Mouse (Mus musculus) MEL (cell line): ENCODE data around the gene Rab11fip3. TPM values are rescaled to one million over a fixed set of nuclear protein-coding genes. Genes with fewer than 3 reads are reported as not detected.
A peak's percentile ranks its signal among the peaks of the same experiment; 100 is the strongest.
"Not testable (repeated sequence)": the region's sequence is repeated elsewhere in the genome, so short reads cannot be mapped to it uniquely, and the experiment has no call there.

ENCODE experiments used
- DNase-seq: peaks from one replicate; pipeline ENCODE4 v3.0.0; 2011; ENCODE audit warnings: low read depth, low spot score
- H3K27ac ChIP-seq: 2 replicates; pipeline ENCODE4 v1.5.1; 2012; ENCODE audit warnings: low read depth, mild to moderate bottlenecking, control low read depth, low read length, moderate library complexity; ENCODE audit not compliant: control insufficient read depth
- H3K27me3 ChIP-seq, 2 experiments: fragments of 150-350 bp in 1 of 2; sonication (generic) in 1 of 2; 2 replicates each; pipeline ENCODE4 v1.6.1; 2012; ENCODE audit warnings: low read length in 2 of 2, mild to moderate bottlenecking in 2 of 2, improper control_type of control experiment in 1 of 2, moderate library complexity in 1 of 2; ENCODE audit not compliant: insufficient read depth in 2 of 2, control insufficient read depth in 1 of 2
- H3K36me3 ChIP-seq, 2 experiments: 2 replicates each; pipeline ENCODE4 v1.6.1; 2012 to 2014; ENCODE audit warnings: low read length in 2 of 2, improper control_type of control experiment in 1 of 2, inconsistent platforms in 1 of 2, mild to moderate bottlenecking in 1 of 2; ENCODE audit not compliant: insufficient read depth in 2 of 2, control insufficient read depth in 1 of 2
- H3K4me1 ChIP-seq, 2 experiments: fragments of 150-350 bp in 1 of 2; sonication (generic) in 1 of 2; 2 replicates each; pipeline ENCODE4 v1.6.1; 2012; ENCODE audit warnings: low read length in 2 of 2, improper control_type of control experiment in 1 of 2, mild to moderate bottlenecking in 1 of 2; ENCODE audit not compliant: insufficient read depth in 2 of 2, control insufficient read depth in 1 of 2
- H3K4me3 ChIP-seq, 2 experiments: fragments of 150-350 bp in 1 of 2; sonication (generic) in 1 of 2; 2 replicates each; pipeline ENCODE4 v1.5.1; 2012; ENCODE audit warnings: low read depth in 2 of 2, low read length in 2 of 2, mild to moderate bottlenecking in 2 of 2, moderate library complexity in 2 of 2, control low read depth in 1 of 2, improper control_type of control experiment in 1 of 2; ENCODE audit not compliant: control insufficient read depth in 1 of 2, insufficient read depth in 1 of 2
- H3K79me2 ChIP-seq: 2 replicates; pipeline ENCODE4 v1.6.1; 2012; ENCODE audit warnings: mild to moderate bottlenecking, low read length, moderate library complexity; ENCODE audit not compliant: control insufficient read depth, poor library complexity, insufficient read depth
- H3K9ac ChIP-seq: 2 replicates; pipeline ENCODE4 v1.6.1; 2012; ENCODE audit warnings: low read depth, mild to moderate bottlenecking, control low read depth, low read length, moderate library complexity; ENCODE audit not compliant: control insufficient read depth, poor library complexity, severe bottlenecking
- H3K9me3 ChIP-seq: fragments of 150-350 bp; sonication (generic); replicated peaks from 2 replicates; pipeline ENCODE4 v1.6.1; 2012; ENCODE audit warnings: mild to moderate bottlenecking, low read length, improper control_type of control experiment, moderate library complexity; ENCODE audit not compliant: insufficient read depth
- CTCF ChIP-seq, 3 experiments: IDR thresholded peaks in 2 of 3; conservative IDR thresholded peaks in 1 of 3; 2 replicates each; pipeline ENCODE4 v1.5.1; 2011 to 2012; ENCODE audit warnings: low read length in 3 of 3, low read depth in 2 of 3, mild to moderate bottlenecking in 2 of 3, improper control_type of control experiment in 1 of 3, inconsistent platforms in 1 of 3, mixed read lengths in 1 of 3, moderate library complexity in 1 of 3; ENCODE audit not compliant: control insufficient read depth in 1 of 3, insufficient read depth in 1 of 3, poor library complexity in 1 of 3, severe bottlenecking in 1 of 3
- E2F4 ChIP-seq: IDR thresholded peaks from 2 replicates; pipeline ENCODE4 v1.6.1; 2011; ENCODE audit warnings: low read depth, low read length, improper control_type of control experiment, borderline replicate concordance
- EP300 ChIP-seq, 2 experiments: IDR thresholded peaks; 2 replicates each; pipeline ENCODE4 v1.6.1; 2011; ENCODE audit warnings: improper control_type of control experiment in 2 of 2, low read length in 2 of 2, low read depth in 1 of 2, mild to moderate bottlenecking in 1 of 2
- ETS1 ChIP-seq: IDR thresholded peaks from 2 replicates; pipeline ENCODE4 v1.6.1; 2012; ENCODE audit warnings: low read depth, mild to moderate bottlenecking, inconsistent platforms, low read length, improper control_type of control experiment, moderate library complexity
- HCFC1 ChIP-seq: IDR thresholded peaks from 2 replicates; pipeline ENCODE4 v1.6.1; 2012; ENCODE audit warnings: low read depth, mild to moderate bottlenecking, inconsistent platforms, low read length, improper control_type of control experiment, moderate library complexity
- KAT2A ChIP-seq: conservative IDR thresholded peaks from 2 replicates; pipeline ENCODE4 v1.6.1; 2012; ENCODE audit warnings: low read depth, low read length, improper control_type of control experiment, inconsistent platforms
- MAZ ChIP-seq: IDR thresholded peaks from 2 replicates; pipeline ENCODE4 v1.6.1; 2012; ENCODE audit warnings: low read depth, mild to moderate bottlenecking, inconsistent platforms, low read length, improper control_type of control experiment
- MXI1 ChIP-seq: IDR thresholded peaks from 2 replicates; pipeline ENCODE4 v1.6.1; 2011; ENCODE audit warnings: mild to moderate bottlenecking, low read depth, low read length, improper control_type of control experiment
- MYB ChIP-seq: IDR thresholded peaks from 2 replicates; pipeline ENCODE4 v1.6.1; 2011; ENCODE audit warnings: mild to moderate bottlenecking, low read depth, low read length, improper control_type of control experiment
- MYC ChIP-seq: IDR thresholded peaks from 2 replicates; pipeline ENCODE4 v1.6.1; 2011; ENCODE audit warnings: low read depth, mild to moderate bottlenecking, low read length, improper control_type of control experiment, moderate library complexity
- POLR2A ChIP-seq, 2 experiments: IDR thresholded peaks; 2 replicates each; pipeline ENCODE4 v1.6.1; 2011 to 2012; ENCODE audit warnings: low read length in 2 of 2, mild to moderate bottlenecking in 2 of 2, control low read depth in 1 of 2, improper control_type of control experiment in 1 of 2, low read depth in 1 of 2, moderate library complexity in 1 of 2; ENCODE audit not compliant: control insufficient read depth in 1 of 2, insufficient read depth in 1 of 2, poor library complexity in 1 of 2
- POLR2AphosphoS2 ChIP-seq: IDR thresholded peaks from 2 replicates; pipeline ENCODE4 v1.6.1; 2011; ENCODE audit warnings: low read length, improper control_type of control experiment
- POLR2AphosphoS5 ChIP-seq: IDR thresholded peaks from 2 replicates; pipeline ENCODE4 v1.6.1; 2012; ENCODE audit warnings: low read depth, borderline replicate concordance, mild to moderate bottlenecking, inconsistent platforms, low read length, moderate library complexity, mixed read lengths
- RCOR1 ChIP-seq: IDR thresholded peaks from 2 replicates; pipeline ENCODE4 v1.6.1; 2012; ENCODE audit warnings: low read depth, mild to moderate bottlenecking, inconsistent platforms, low read length, improper control_type of control experiment
- TAL1 ChIP-seq: IDR thresholded peaks from 2 replicates; pipeline ENCODE4 v1.6.1; 2012; ENCODE audit warnings: mild to moderate bottlenecking, inconsistent platforms, low read length, moderate library complexity, mixed read lengths
- TCF12 ChIP-seq: IDR thresholded peaks from 2 replicates; pipeline ENCODE4 v1.6.1; 2014; ENCODE audit warnings: low read depth, mild to moderate bottlenecking, inconsistent platforms, low read length, improper control_type of control experiment, moderate library complexity
- UBTF ChIP-seq: IDR thresholded peaks from 2 replicates; pipeline ENCODE4 v1.6.1; 2012; ENCODE audit warnings: low read depth, mild to moderate bottlenecking, inconsistent platforms, low read length, improper control_type of control experiment, moderate library complexity, borderline replicate concordance; ENCODE audit not compliant: insufficient read depth
- USF1 ChIP-seq: IDR thresholded peaks from 2 replicates; pipeline ENCODE4 v1.6.1; 2014; ENCODE audit warnings: low read depth, mild to moderate bottlenecking, inconsistent platforms, low read length, improper control_type of control experiment, moderate library complexity
- ZMIZ1 ChIP-seq: IDR thresholded peaks from 2 replicates; pipeline ENCODE4 v1.6.1; 2012; ENCODE audit warnings: low read depth, mild to moderate bottlenecking, inconsistent platforms, low read length, improper control_type of control experiment, moderate library complexity
- ZNF384 ChIP-seq: IDR thresholded peaks from 2 replicates; pipeline ENCODE4 v1.6.1; 2012; ENCODE audit warnings: low read depth, mild to moderate bottlenecking, inconsistent platforms, low read length, improper control_type of control experiment
- polyA plus RNA-seq, 2 experiments: library from polyadenylated mRNA; stranded (reverse) in 1 of 2; unstranded in 1 of 2; fragments of >175 nt in 1 of 2; fragments of >200 nt in 1 of 2; gene quantifications; 2 replicates each; pipeline versions ENCODE4 v1.2.1 to v1.2.4; 2012; ENCODE audit warnings: low replicate concordance in 2 of 2, low read depth in 1 of 2; ENCODE audit not compliant: insufficient read length in 2 of 2, insufficient read depth in 1 of 2, missing spikeins in 1 of 2
- total RNA-seq: library from RNA; depleted of rRNA; stranded (reverse); fragments of 300-350 nt; gene quantifications from 2 replicates; pipeline ENCODE4 v1.2.3, GENCODE M21; 2012

Rab11fip3 gene
- total and polyA plus RNA-seq, 3 experiments, result 3.2 to 18.9 TPM; not detected in 1

DNA sequence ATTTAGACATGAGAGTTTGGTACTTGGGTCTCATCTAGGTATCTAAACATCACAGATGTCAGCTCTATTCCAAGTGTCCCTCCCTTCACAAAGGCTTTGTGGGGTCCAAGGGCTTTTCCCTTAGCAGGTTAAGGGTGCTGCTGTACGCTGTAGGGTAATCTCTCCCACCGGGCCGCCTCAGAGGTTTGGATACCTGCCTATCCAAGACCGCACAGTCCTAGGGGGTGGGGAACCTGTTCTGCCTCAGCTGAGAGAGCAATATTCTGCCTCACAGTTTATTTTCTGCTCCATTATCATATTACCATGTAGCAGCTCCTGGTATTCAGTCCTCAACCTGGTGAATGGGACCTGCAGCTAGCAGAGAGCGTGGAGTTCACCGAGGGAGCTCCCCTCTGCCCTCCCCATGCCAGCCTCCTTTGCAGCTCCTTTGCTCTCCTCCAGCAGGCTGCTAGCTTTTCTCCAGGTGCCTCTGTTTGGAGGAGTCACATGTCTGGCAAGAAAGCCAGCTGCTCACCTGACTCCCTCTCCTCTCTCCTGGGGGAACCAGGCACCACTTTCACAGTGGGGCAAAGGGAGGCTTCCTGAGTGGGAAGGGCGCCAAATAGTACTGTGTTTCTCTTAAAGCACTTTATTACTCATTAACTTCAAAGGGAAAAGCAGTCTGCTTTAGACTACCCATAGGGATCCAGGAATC, 46.0 kb upstream of the Rab11fip3 start:
- peak; percentile 42 for DNase-seq
- peaks cover 0 to 2% of the 10 kb centered on the region in 2 experiments; a peak in 2 of 4 replicates for H3K36me3 ChIP-seq
- TF ChIP-seq TCF12, result peak; percentile 73
- no peak for TF ChIP-seq MXI1
- peak; percentile 43; the same call in 1 of the 2 replicates for TF ChIP-seq ETS1
- no peak for TF ChIP-seq KAT2A
- peak in 1 of 2 experiments; percentile 55; a peak in 2 of 4 replicates for TF ChIP-seq EP300 (IDR thresholded peaks at IDR 0.05; ENCODE audit: low read depth in 1 of 2, low read length in 2 of 2)
- H3K9me3 ChIP-seq, result no peaks in the 10 kb centered on the region
- no peaks in the 10 kb centered on the region for H3K27me3 ChIP-seq
- H3K4me1 ChIP-seq, result peaks cover 5 to 37% of the 10 kb centered on the region in 2 experiments; a peak in 3 of 4 replicates
- H3K9ac ChIP-seq, result no peak overlapping the region
- H3K4me3 ChIP-seq, result no peak overlapping the region
- 0 out of 2 replicates have a peak overlapping the region, but pooled peaks have one; percentile 4 for H3K27ac ChIP-seq
- H3K79me2 ChIP-seq, result no peaks in the 10 kb centered on the region; the same call in 1 of the 2 replicates

DNA sequence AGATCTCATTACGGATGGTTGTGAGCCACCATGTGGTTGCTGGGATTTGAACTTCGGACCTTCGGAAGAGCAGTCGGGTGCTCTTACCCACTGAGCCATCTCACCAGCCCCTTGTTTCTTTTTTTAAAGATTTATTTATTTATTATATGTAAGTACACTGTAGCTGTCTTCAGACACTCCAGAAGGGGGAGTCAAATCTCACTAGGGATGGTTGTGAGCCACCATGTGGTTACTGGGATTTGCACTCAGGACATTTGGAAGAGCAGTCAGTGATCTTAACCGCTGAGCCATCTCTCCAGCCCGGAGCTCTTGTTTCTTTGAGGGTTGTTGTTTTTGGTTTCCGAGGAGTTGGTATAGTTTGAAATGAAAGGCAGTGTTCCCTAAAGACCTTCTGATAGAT, 45.1 kb upstream of the Rab11fip3 start:
- H3K79me2 ChIP-seq, DNase-seq, H3K27ac ChIP-seq, H3K27me3 ChIP-seq, H3K36me3 ChIP-seq, H3K4me3 ChIP-seq, H3K9ac ChIP-seq, H3K9me3 ChIP-seq: not testable (repeated sequence)
- H3K4me1 ChIP-seq, result peaks cover 5 to 34% of the 10 kb centered on the region in 2 experiments; a peak in 3 of 4 replicates
- peak in 1 of 3 experiments; percentile 20; a peak in 1 of 6 replicates for TF ChIP-seq CTCF (IDR thresholded peaks at IDR 0.05 in 2 of 3, conservative IDR thresholded peaks at IDR 0.05 in 1 of 3; ENCODE audit: control insufficient read depth in 1 of 3, insufficient read depth in 1 of 3, low read depth in 2 of 3, low read length in 3 of 3, poor library complexity in 1 of 3, severe bottlenecking in 1 of 3)
- TF ChIP-seq, all 39 proteins: peak for 1; not testable (repeated sequence) for 38

DNA sequence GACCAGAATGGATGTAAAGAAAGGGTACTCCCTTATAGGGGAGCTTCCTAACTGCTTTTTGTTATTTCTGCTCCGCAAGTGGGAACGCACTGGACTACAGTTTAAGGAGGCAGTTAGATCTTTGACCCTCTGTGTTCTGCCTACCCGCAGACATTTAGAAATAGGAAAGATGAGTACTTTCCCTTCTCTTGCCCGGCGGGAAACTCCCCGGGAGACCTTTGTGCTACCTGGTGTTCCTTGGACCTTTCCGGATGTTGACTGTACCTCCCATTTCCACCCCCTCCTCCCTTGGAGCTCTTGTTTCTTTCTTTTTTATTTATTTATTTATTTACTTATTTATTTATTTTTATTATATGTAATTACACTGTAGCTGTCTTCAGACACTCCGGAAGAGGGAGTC, 44.7 kb upstream of the Rab11fip3 start:
- no peaks in the 10 kb centered on the region for H3K27me3 ChIP-seq
- H3K27ac ChIP-seq, result no peak overlapping the region

More for the DNA sequence above, 44.7 kb upstream of the Rab11fip3 start:
- H3K9me3 ChIP-seq, result no peaks in the 10 kb centered on the region
- no peaks in the 10 kb centered on the region; the same call in 1 of the 2 replicates for H3K79me2 ChIP-seq
- peak overlapping the region; percentile 73 for H3K9ac ChIP-seq
- peaks cover 0 to 2% of the 10 kb centered on the region in 2 experiments; a peak in 2 of 4 replicates for H3K36me3 ChIP-seq
- no peak for TF ChIP-seq ETS1
- TF ChIP-seq POLR2A (IDR thresholded peaks at IDR 0.05; ENCODE audit: control insufficient read depth in 1 of 2, insufficient read depth in 1 of 2, low read depth in 1 of 2, low read length in 2 of 2, poor library complexity in 1 of 2), result no peak
- no peak for TF ChIP-seq TCF12
- TF ChIP-seq RCOR1, result no peak
- TF ChIP-seq MYC, result no peak
- no peak for TF ChIP-seq MAZ
- no peak for TF ChIP-seq CTCF (IDR thresholded peaks at IDR 0.05 in 2 of 3, conservative IDR thresholded peaks at IDR 0.05 in 1 of 3; ENCODE audit: control insufficient read depth in 1 of 3, insufficient read depth in 1 of 3, low read depth in 2 of 3, low read length in 3 of 3, poor library complexity in 1 of 3, severe bottlenecking in 1 of 3)
- TF ChIP-seq ZMIZ1, result no peak
- no peak for TF ChIP-seq EP300 (IDR thresholded peaks at IDR 0.05; ENCODE audit: low read depth in 1 of 2, low read length in 2 of 2)
- no peak for TF ChIP-seq E2F4
- TF ChIP-seq UBTF, result no peak
- TF ChIP-seq TAL1, result no peak
- no peak for TF ChIP-seq POLR2AphosphoS2
- no peak for TF ChIP-seq MYB
- no peak for TF ChIP-seq POLR2AphosphoS5
- no peak for TF ChIP-seq ZNF384
- no peak for TF ChIP-seq HCFC1
- no peak for TF ChIP-seq USF1
- H3K4me1 ChIP-seq, result peaks cover 5 to 34% of the 10 kb centered on the region in 2 experiments; a peak in 3 of 4 replicates
- no peak for DNase-seq
- H3K4me3 ChIP-seq, result peak overlapping the region; percentile 75 to 89
